Mouse (Mus musculus): Measurements from ENCODE around the gene Ddah1. TPM values are rescaled to one million over a fixed set of nuclear protein-coding genes. Genes with fewer than 3 reads are reported as not detected.

The Ddah1 gene
- polyA plus RNA-seq, 1 experiment from 2014 or later: 91.2 TPM

DNA sequence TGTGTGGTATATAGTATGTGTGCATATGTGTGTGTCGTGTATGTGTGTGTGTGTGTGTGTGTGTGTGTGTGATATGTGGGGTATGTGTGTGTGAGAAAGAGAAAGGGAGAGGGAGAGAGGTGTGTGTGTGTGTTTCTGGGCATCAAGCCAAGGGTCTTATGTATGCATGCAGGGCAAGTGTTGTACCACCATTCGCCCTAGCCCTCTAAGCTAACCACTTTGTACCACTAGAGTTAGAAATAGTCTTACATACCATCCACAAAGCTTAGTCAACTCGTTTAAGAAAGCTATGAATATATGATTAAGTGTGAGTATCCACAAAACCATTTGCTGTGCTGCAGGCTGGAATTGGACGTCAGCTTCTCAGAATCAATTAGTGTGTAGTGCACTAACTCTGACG, 70.4 kb downstream of the Ddah1 start:
- Histone ChIP-seq H3K9me3 (ENCODE audit: control insufficient read depth, low read length) (no peaks in the 10 kb centered on the region), H3K9ac (replicated peaks; ENCODE audit: low read length) (no peak overlapping the region), H3K27me3 (ENCODE audit: control insufficient read depth, insufficient read depth, low read length) (peaks cover 18% of the 10 kb centered on the region), H3K4me3 (replicated peaks; ENCODE audit: low read depth, low read length) (no peak overlapping the region), H3K36me3 (ENCODE audit: control insufficient read depth, insufficient read depth, low read length) (no peaks in the 10 kb centered on the region), H3K27ac (replicated peaks; ENCODE audit: low read depth, low read length) (no peak overlapping the region), H3K4me1 (ENCODE audit: control insufficient read depth, insufficient read depth, low read length) (peaks cover 23% of the 10 kb centered on the region), H3K4me2 (ENCODE audit: low read length) (no peak overlapping the region)
- 58% methylated on average over 5 of the region's 5 CpGs for WGBS
- DNase-seq (no peak), ATAC-seq (ENCODE audit: low FRiP score, low TSS enrichment) (no peak)

DNA sequence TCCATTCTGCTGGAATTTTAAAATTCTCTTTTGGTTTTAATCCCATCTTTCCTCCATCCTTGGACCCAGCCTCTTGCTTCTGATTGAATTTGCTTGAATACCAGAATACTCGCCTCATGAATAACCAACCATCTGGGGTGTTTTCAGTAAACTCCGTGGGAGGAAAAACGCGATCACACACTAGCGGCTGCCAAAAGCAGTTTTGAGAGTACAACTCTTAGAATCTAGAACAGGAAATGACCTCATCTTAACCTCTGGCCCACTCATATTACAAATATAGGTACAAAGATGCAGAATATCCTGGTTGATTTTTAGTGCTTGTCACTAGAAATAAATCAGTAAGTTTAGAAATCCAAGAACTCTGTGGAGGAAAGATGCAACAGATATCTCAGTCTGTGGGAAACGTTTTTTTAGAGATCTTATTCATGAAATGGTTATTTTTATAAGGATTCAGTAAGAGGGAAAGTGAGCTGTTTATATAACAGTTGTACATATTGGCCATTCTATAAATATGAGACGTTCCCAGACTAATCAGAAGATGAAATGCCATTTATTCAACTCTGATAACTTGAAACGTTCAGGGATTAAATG, 75.6 kb downstream of the Ddah1 start:
- Histone ChIP-seq H3K4me2 (ENCODE audit: low read length) (no peak overlapping the region), H3K9me3 (ENCODE audit: control insufficient read depth, low read length) (peaks cover 3% of the 10 kb centered on the region; the same call in 1 of the 2 replicates), H3K9ac (replicated peaks; ENCODE audit: low read length) (no peak overlapping the region), H3K27ac (replicated peaks; ENCODE audit: low read depth, low read length) (no peak overlapping the region), H3K27me3 (ENCODE audit: control insufficient read depth, insufficient read depth, low read length) (peaks cover 7% of the 10 kb centered on the region; the same call in 1 of the 2 replicates), H3K36me3 (ENCODE audit: control insufficient read depth, insufficient read depth, low read length) (no peaks in the 10 kb centered on the region), H3K4me3 (replicated peaks; ENCODE audit: low read depth, low read length) (no peak overlapping the region), H3K4me1 (ENCODE audit: control insufficient read depth, insufficient read depth, low read length) (no peaks in the 10 kb centered on the region)
- 77% methylated on average over 8 of the region's 8 CpGs for WGBS
- ATAC-seq (ENCODE audit: low FRiP score, low TSS enrichment): no peak
- DNase-seq: peak; percentile 22

DNA sequence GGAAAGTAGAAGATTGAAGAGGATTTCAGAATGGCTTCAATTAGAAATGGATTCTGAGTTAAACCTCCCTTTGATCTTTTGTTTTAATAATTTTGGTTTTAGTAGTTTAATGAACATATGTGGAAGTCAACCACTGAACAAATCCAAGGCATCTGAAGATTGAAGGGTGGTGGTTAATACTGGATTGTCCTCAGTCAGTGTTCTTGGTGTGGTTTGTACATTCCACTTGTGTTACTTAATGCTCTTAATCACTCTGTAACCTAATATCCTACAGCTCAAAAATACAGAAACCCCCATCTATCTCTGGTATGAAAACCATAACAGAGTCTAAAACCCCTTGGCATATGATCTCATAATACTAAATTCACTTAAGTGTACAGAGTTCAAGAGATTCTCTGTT, 79.8 kb downstream of the Ddah1 start:
- peaks cover 3% of the 10 kb centered on the region for H3K9me3 ChIP-seq (ENCODE audit: control insufficient read depth, low read length)
- DNase-seq (no peak), ATAC-seq (ENCODE audit: low FRiP score, low TSS enrichment) (no peak)
- no peak overlapping the region for H3K4me3 ChIP-seq (replicated peaks; ENCODE audit: low read depth, low read length)
- H3K27ac ChIP-seq (replicated peaks; ENCODE audit: low read depth, low read length): no peak overlapping the region
- no peak overlapping the region for H3K4me2 ChIP-seq (ENCODE audit: low read length)
- H3K27me3 ChIP-seq (ENCODE audit: control insufficient read depth, insufficient read depth, low read length): no peaks in the 10 kb centered on the region
- H3K4me1 ChIP-seq (ENCODE audit: control insufficient read depth, insufficient read depth, low read length): no peaks in the 10 kb centered on the region
- no peaks in the 10 kb centered on the region for H3K36me3 ChIP-seq (ENCODE audit: control insufficient read depth, insufficient read depth, low read length)
- no peak overlapping the region for H3K9ac ChIP-seq (replicated peaks; ENCODE audit: low read length)

DNA sequence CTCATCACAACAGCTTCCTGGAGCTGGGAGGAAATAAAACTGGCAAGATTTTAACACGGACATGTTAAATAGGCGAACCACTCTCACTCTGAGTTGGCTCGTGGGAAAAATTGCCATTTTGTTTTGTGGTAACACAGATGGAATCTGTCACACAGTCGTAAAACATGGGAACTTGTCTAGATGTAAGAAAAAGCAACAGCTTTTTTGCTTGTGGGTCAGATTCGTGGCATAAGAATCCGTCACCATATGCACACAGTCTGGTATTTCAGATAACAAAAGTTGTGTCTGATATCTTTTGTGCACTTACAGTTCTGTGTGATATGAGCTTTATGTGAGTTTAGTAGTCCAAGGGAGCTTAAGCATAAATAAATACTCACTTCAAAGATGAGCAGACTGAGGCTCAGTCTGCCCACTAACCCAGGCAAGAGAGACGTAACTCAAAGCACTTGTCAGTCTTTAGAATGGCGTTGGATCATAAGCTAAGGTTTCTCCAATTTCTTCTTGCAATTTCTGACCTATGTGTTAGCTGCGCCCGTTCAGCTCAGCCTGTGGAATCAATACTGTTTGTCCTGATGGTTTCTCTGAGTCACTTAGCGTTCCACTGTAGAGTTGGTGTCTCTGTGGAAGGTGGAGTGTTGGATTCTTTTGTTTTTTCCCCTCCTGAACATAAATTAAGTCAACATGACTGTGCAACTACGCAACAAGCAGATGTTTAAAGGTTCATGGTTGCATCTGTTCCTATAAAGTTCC, 83.7 kb downstream of the Ddah1 start:
- WGBS: 92% methylated on average over 12 of the region's 12 CpGs
- Histone ChIP-seq H3K4me3 (replicated peaks; ENCODE audit: low read depth, low read length) (no peak overlapping the region), H3K9ac (replicated peaks; ENCODE audit: low read length) (no peak overlapping the region), H3K4me1 (ENCODE audit: control insufficient read depth, insufficient read depth, low read length) (no peaks in the 10 kb centered on the region), H3K4me2 (ENCODE audit: low read length) (no peak overlapping the region), H3K27me3 (ENCODE audit: control insufficient read depth, insufficient read depth, low read length) (no peaks in the 10 kb centered on the region), H3K36me3 (ENCODE audit: control insufficient read depth, insufficient read depth, low read length) (0 out of 2 replicates have a peak, but pooled peaks cover under 1% of the 10 kb centered on the region), H3K27ac (replicated peaks; ENCODE audit: low read depth, low read length) (no peak overlapping the region), H3K9me3 (ENCODE audit: control insufficient read depth, low read length) (peaks cover 3% of the 10 kb centered on the region)
- no peak for ATAC-seq (ENCODE audit: low FRiP score, low TSS enrichment)
- DNase-seq: no peak

DNA sequence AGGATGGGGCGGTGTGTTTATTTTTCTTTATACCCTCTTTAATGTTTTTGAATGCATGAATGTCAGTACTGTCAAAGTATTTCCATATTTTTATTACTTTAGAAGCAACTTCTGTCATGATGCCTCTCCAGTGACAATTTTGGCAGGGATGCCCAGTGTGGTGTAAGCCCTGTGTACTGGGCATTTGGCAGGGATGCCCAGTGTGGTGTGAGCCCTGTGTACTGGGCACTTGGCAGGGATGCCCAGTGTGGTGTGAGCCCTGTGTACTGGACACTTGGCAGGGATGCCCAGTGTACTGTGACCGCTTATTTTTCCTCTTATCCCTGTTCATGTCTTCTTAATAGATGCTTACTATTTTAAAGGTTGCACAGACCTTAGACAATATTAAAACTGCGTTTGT, 85.4 kb downstream of the Ddah1 start:
- ATAC-seq (ENCODE audit: low FRiP score, low TSS enrichment) (no peak), DNase-seq (no peak)
- no peak overlapping the region for H3K4me3 ChIP-seq (replicated peaks; ENCODE audit: low read depth, low read length)
- no peak overlapping the region for H3K9ac ChIP-seq (replicated peaks; ENCODE audit: low read length)
- H3K4me1 ChIP-seq (ENCODE audit: control insufficient read depth, insufficient read depth, low read length): no peaks in the 10 kb centered on the region
- 0 out of 2 replicates have a peak, but pooled peaks cover 3% of the 10 kb centered on the region for H3K36me3 ChIP-seq (ENCODE audit: control insufficient read depth, insufficient read depth, low read length)
- no peak overlapping the region for H3K4me2 ChIP-seq (ENCODE audit: low read length)
- H3K9me3 ChIP-seq (ENCODE audit: control insufficient read depth, low read length): no peaks in the 10 kb centered on the region; the same call in 1 of the 2 replicates
- no peaks in the 10 kb centered on the region for H3K27me3 ChIP-seq (ENCODE audit: control insufficient read depth, insufficient read depth, low read length)
- WGBS: 92% methylated on average over 3 of the region's 3 CpGs
- no peak overlapping the region for H3K27ac ChIP-seq (replicated peaks; ENCODE audit: low read depth, low read length)

DNA sequence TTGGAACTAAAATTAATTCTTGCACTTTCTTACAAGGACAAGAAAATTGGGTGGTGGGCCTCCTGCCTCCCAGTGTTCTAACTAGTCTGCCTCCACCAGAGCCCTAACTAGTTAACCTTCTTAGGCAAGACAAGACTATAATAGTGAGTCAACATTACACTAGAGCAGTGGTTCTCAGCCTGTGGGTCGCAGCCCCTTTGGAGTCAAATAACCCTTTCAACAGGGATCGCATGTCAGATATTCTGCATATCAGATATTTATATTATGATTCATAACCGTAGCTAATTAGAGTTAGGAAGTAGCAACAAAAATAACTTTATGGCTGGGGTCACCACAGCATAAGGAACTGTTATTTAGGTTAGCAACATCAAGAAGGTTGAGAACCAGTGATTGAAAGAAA, 86.4 kb downstream of the Ddah1 start:
- no peak overlapping the region for H3K27ac ChIP-seq (replicated peaks; ENCODE audit: low read depth, low read length)
- no peak overlapping the region for H3K4me3 ChIP-seq (replicated peaks; ENCODE audit: low read depth, low read length)
- H3K27me3 ChIP-seq (ENCODE audit: control insufficient read depth, insufficient read depth, low read length): no peaks in the 10 kb centered on the region
- DNase-seq: no peak
- 0 out of 2 replicates have a peak, but pooled peaks cover 3% of the 10 kb centered on the region for H3K36me3 ChIP-seq (ENCODE audit: control insufficient read depth, insufficient read depth, low read length)
- no peak overlapping the region for H3K4me2 ChIP-seq (ENCODE audit: low read length)
- 94% methylated on average over 3 of the region's 3 CpGs for WGBS
- no peak overlapping the region for H3K9ac ChIP-seq (replicated peaks; ENCODE audit: low read length)
- ATAC-seq (ENCODE audit: low FRiP score, low TSS enrichment): no peak
- no peaks in the 10 kb centered on the region for H3K9me3 ChIP-seq (ENCODE audit: control insufficient read depth, low read length)
- H3K4me1 ChIP-seq (ENCODE audit: control insufficient read depth, insufficient read depth, low read length): no peaks in the 10 kb centered on the region

DNA sequence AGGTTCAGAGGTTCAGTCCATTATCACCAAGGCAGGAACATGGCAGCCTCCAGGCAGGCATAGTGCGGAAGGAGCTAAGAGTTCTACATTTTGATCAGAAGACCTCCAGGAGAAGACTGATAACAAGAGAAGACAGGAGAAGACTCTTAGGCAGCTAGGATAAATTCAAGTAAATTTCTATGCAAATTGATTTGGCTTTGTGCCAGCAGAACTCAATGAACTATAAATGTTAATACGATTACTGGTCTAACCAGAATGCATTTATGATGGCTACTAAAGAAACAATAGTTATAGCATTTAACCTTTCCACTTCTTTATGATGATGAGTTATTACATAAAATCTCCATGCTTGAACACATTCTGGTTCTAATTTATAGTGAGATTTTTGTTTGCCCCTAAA, 87.8 kb downstream of the Ddah1 start:
- no peak for ATAC-seq (ENCODE audit: low FRiP score, low TSS enrichment)
- no peaks in the 10 kb centered on the region for H3K9me3 ChIP-seq (ENCODE audit: control insufficient read depth, low read length)
- H3K4me3 ChIP-seq (replicated peaks; ENCODE audit: low read depth, low read length): no peak overlapping the region
- WGBS: 68% methylated on average over 2 of the region's 2 CpGs
- DNase-seq: peak; percentile 59
- H3K9ac ChIP-seq (replicated peaks; ENCODE audit: low read length): no peak overlapping the region
- 0 out of 2 replicates have a peak, but pooled peaks cover 3% of the 10 kb centered on the region for H3K36me3 ChIP-seq (ENCODE audit: control insufficient read depth, insufficient read depth, low read length)
- no peaks in the 10 kb centered on the region for H3K4me1 ChIP-seq (ENCODE audit: control insufficient read depth, insufficient read depth, low read length)
- no peak overlapping the region for H3K4me2 ChIP-seq (ENCODE audit: low read length)
- no peaks in the 10 kb centered on the region for H3K27me3 ChIP-seq (ENCODE audit: control insufficient read depth, insufficient read depth, low read length)
- H3K27ac ChIP-seq (replicated peaks; ENCODE audit: low read depth, low read length): no peak overlapping the region

DNA sequence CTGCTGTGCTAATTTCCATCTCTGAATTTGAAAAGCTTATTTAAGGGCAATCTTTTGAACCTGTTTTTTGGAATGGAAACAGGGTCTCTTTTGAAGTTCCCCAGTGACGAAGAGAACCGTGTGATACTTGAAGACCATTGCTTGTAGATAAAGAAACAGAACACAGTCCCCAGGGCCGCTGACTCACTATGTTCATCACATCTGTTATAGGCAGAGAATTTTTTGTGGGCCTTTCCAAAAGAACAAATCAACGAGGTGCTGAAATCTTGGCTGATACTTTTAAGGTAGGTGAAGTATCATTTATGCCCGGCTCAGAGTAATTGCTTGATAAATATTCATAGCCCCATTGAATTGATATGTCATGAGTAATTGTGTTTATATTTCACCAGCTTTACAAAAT, 93.6 kb downstream of the Ddah1 start:
- Histone ChIP-seq H3K9ac (replicated peaks; ENCODE audit: low read length) (no peak overlapping the region), H3K27me3 (ENCODE audit: control insufficient read depth, insufficient read depth, low read length) (no peaks in the 10 kb centered on the region), H3K36me3 (ENCODE audit: control insufficient read depth, insufficient read depth, low read length) (0 out of 2 replicates have a peak, but pooled peaks cover 3% of the 10 kb centered on the region), H3K27ac (replicated peaks; ENCODE audit: low read depth, low read length) (no peak overlapping the region), H3K4me2 (ENCODE audit: low read length) (no peak overlapping the region), H3K4me1 (ENCODE audit: control insufficient read depth, insufficient read depth, low read length) (0 out of 2 replicates have a peak, but pooled peaks cover 4% of the 10 kb centered on the region), H3K4me3 (replicated peaks; ENCODE audit: low read depth, low read length) (no peak overlapping the region), H3K9me3 (ENCODE audit: control insufficient read depth, low read length) (no peaks in the 10 kb centered on the region)
- no peak for DNase-seq
- ATAC-seq (ENCODE audit: low FRiP score, low TSS enrichment): no peak
- WGBS: 72% methylated on average over 5 of the region's 5 CpGs

DNA sequence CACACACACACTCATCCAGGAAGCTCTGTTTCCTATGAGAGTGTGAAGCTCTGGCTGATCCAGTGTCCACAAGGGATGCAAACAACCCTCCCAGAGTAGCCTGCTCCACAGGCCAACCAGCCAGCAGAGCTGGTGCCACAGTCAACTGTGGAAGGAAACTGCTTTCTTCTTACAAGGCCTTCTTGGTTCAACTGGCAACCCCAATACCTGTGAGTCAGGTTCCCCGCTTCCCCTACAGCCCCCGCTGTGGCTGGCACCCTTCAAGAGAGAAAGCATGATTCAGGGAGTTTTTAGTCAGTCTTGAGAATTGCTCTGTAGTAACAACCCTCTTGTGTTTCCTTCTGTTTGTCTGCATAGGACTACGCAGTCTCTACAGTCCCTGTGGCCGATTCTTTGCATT, 94.3 kb downstream of the Ddah1 start:
- no peaks in the 10 kb centered on the region for H3K9me3 ChIP-seq (ENCODE audit: control insufficient read depth, low read length)
- 95% methylated on average over 4 of the region's 4 CpGs for WGBS
- no peak overlapping the region for H3K4me2 ChIP-seq (ENCODE audit: low read length)
- H3K4me1 ChIP-seq (ENCODE audit: control insufficient read depth, insufficient read depth, low read length): 0 out of 2 replicates have a peak, but pooled peaks cover 4% of the 10 kb centered on the region
- no peak overlapping the region for H3K27ac ChIP-seq (replicated peaks; ENCODE audit: low read depth, low read length)
- H3K27me3 ChIP-seq (ENCODE audit: control insufficient read depth, insufficient read depth, low read length): no peaks in the 10 kb centered on the region
- H3K36me3 ChIP-seq (ENCODE audit: control insufficient read depth, insufficient read depth, low read length): no peaks in the 10 kb centered on the region
- no peak for ATAC-seq (ENCODE audit: low FRiP score, low TSS enrichment)
- H3K9ac ChIP-seq (replicated peaks; ENCODE audit: low read length): no peak overlapping the region
- H3K4me3 ChIP-seq (replicated peaks; ENCODE audit: low read depth, low read length): no peak overlapping the region
- no peak for DNase-seq
